Mouse (Mus musculus): ENCODE data around the gene Slc15a2. TPM values are rescaled to one million over a fixed set of nuclear protein-coding genes. Genes with fewer than 3 reads are reported as not detected.

The Slc15a2 gene
- polyA plus RNA-seq (2012; rRNA removed) (4.2 and 15.3 TPM in 2 replicates), polyA plus RNA-seq (2014; fragmentation: Nextera tagmentation; extraction: Ambion mirVana) (2.9 and 6.9 TPM in 2 replicates)

GRCm38 (mm10) chr16:36784594-36785313 is at the start of gene Slc15a2:
Gene Slc15a2, minus strand, starts transcription at chr16:36784962.
- no peaks in the 10 kb centered on the region for H3K9me3 ChIP-seq (ENCODE audit: control insufficient read depth, low read length)
- no peaks in the 10 kb centered on the region for H3K4me1 ChIP-seq (ENCODE audit: control insufficient read depth, insufficient read depth, low read length)
- no peak for TF ChIP-seq POLR2A (IDR thresholded peaks at IDR 0.05; ENCODE audit: borderline replicate concordance, extremely low read depth, insufficient read depth, insufficient read length)
- H3K9ac ChIP-seq (ENCODE audit: low read depth, low read length, severe bottlenecking): no peak within 1 kb of the TSS
- no peaks in the 10 kb centered on the region for H3K36me3 ChIP-seq (ENCODE audit: control insufficient read depth, insufficient read depth, low read length)
- H3K27ac ChIP-seq (replicated peaks; ENCODE audit: low read depth, low read length): no peak within 1 kb of the TSS
- no peaks in the 10 kb centered on the region for H3K27me3 ChIP-seq (ENCODE audit: control insufficient read depth, insufficient read depth, low read length)
- WGBS: 63% methylated on average over 10 of the region's 10 CpGs
- H3K4me2 ChIP-seq (replicated peaks; ENCODE audit: low read depth, low read length, severe bottlenecking): no peak within 1 kb of the TSS
- no peak for ATAC-seq (ENCODE audit: low FRiP score, low read depth)
- peak; percentile 16 for DNase-seq (ENCODE audit: low spot score)
- no peak within 1 kb of the TSS for H3K4me3 ChIP-seq (replicated peaks; ENCODE audit: low read length)

GRCm38 (mm10) chr16:36828820-36829219 is 44.1 kb upstream of the Slc15a2 start:
- Histone ChIP-seq H3K27ac (replicated peaks; ENCODE audit: low read depth, low read length) (no peak overlapping the region), H3K27me3 (ENCODE audit: control insufficient read depth, insufficient read depth, low read length) (0 out of 2 replicates have a peak, but pooled peaks cover 4% of the 10 kb centered on the region), H3K9me3 (ENCODE audit: control insufficient read depth, low read length) (no peaks in the 10 kb centered on the region), H3K9ac (ENCODE audit: low read depth, low read length, severe bottlenecking) (peak overlapping the region; percentile 90), H3K36me3 (ENCODE audit: control insufficient read depth, insufficient read depth, low read length) (no peaks in the 10 kb centered on the region), H3K4me2 (replicated peaks; ENCODE audit: low read depth, low read length, severe bottlenecking) (peak overlapping the region; percentile 69), H3K4me3 (replicated peaks; ENCODE audit: low read length) (peak overlapping the region; percentile 94), H3K4me1 (ENCODE audit: control insufficient read depth, insufficient read depth, low read length) (peaks cover 5% of the 10 kb centered on the region; the same call in 1 of the 2 replicates)
- WGBS: 4% methylated on average over 11 of the region's 11 CpGs
- no peak for TF ChIP-seq POLR2A (IDR thresholded peaks at IDR 0.05; ENCODE audit: borderline replicate concordance, extremely low read depth, insufficient read depth, insufficient read length)
- ATAC-seq (ENCODE audit: low FRiP score, low read depth) (no peak), DNase-seq (ENCODE audit: low spot score) (peak; percentile 5)

DNA sequence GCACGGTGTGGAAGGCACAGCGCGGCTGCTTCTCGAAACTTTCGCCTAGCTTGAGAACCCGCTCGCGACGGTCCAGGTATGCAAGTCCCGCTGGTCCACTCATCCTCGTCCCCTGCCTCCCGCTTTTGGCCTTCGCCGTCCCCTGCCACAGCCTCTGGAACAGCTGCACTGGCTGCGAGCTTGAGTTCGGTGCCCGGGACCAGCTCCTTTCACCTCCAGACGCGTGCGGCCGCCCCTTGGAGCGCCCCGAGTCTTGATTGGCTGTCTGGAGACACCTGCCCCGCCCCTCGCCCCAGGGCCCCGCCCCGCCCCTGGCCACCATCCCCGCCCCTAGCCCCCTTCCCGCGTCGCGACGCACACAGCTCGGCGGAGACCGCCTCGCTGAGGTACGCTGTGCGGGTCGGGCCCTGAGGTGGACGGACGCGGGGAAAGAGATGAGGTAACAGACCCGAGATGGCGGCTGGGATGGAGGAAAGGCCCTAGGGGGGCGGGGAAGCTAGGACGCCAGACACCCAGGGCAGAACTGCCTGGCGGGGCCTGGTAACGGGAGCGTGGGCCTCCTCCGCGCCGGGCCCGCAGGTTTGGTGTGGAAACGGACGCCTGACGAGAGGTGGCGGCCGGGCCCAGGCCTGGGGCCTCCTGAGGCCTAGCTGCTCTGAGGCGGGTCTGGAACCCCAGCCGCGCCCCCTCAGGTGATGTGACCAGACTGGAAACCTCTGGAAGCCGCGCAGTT is 43.5 kb upstream of the Slc15a2 start, which contains the start of gene Iqcb1:
Iqcb1 (plus strand) TSS at position 332 of the 733 bp plus-strand sequence.
- peak within 1 kb of the TSS; percentile 90 for H3K9ac ChIP-seq (ENCODE audit: low read depth, low read length, severe bottlenecking)
- H3K4me2 ChIP-seq (replicated peaks; ENCODE audit: low read depth, low read length, severe bottlenecking): peak within 1 kb of the TSS; percentile 69
- no peaks in the 10 kb centered on the region for H3K9me3 ChIP-seq (ENCODE audit: control insufficient read depth, low read length)
- peaks cover 5% of the 10 kb centered on the region; the same call in 1 of the 2 replicates for H3K4me1 ChIP-seq (ENCODE audit: control insufficient read depth, insufficient read depth, low read length)
- WGBS: 0% methylated on average over 57 of the region's 64 CpGs
- H3K36me3 ChIP-seq (ENCODE audit: control insufficient read depth, insufficient read depth, low read length): no peaks in the 10 kb centered on the region
- peak within 1 kb of the TSS; percentile 74 for H3K27ac ChIP-seq (replicated peaks; ENCODE audit: low read depth, low read length)
- peak within 1 kb of the TSS; percentile 94 for H3K4me3 ChIP-seq (replicated peaks; ENCODE audit: low read length)
- ATAC-seq (ENCODE audit: low FRiP score, low read depth) (peak; percentile 99), DNase-seq (ENCODE audit: low spot score) (peak; percentile 82)
- peak; percentile 95; the same call in 1 of the 2 replicates for TF ChIP-seq POLR2A (IDR thresholded peaks at IDR 0.05; ENCODE audit: borderline replicate concordance, extremely low read depth, insufficient read depth, insufficient read length)
- H3K27me3 ChIP-seq (ENCODE audit: control insufficient read depth, insufficient read depth, low read length): 0 out of 2 replicates have a peak, but pooled peaks cover 4% of the 10 kb centered on the region

DNA sequence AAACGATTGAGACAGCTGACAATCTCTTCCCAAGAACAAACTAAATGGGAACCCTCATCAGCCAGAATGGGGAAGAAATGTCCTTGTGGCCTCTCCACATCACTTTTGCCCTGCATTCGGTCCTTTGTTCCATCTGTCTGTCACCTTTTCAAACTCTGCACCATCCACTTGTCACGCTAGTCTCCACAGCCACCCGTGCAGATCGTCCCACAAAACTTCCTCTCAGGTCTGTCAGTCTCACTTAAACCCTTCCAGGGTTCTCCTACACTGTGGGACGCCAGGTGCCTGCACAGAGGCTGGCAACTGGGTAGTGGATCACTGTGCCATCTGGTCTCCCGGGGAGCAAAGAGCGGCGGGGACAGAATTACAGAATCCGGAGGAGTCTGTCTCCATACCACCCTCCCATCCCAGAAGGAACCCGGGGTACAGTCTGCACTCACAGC is 42.9 kb upstream of the Slc15a2 start:
- Histone ChIP-seq H3K27me3 (ENCODE audit: control insufficient read depth, insufficient read depth, low read length) (0 out of 2 replicates have a peak, but pooled peaks cover 4% of the 10 kb centered on the region), H3K9me3 (ENCODE audit: control insufficient read depth, low read length) (no peaks in the 10 kb centered on the region), H3K36me3 (ENCODE audit: control insufficient read depth, insufficient read depth, low read length) (no peaks in the 10 kb centered on the region), H3K9ac (ENCODE audit: low read depth, low read length, severe bottlenecking) (peak overlapping the region; percentile 90), H3K4me3 (replicated peaks; ENCODE audit: low read length) (peak overlapping the region; percentile 94), H3K4me1 (ENCODE audit: control insufficient read depth, insufficient read depth, low read length) (peaks cover 5% of the 10 kb centered on the region; the same call in 1 of the 2 replicates), H3K27ac (replicated peaks; ENCODE audit: low read depth, low read length) (no peak overlapping the region), H3K4me2 (replicated peaks; ENCODE audit: low read depth, low read length, severe bottlenecking) (peak overlapping the region; percentile 69)
- WGBS: 6% methylated on average over 11 of the region's 11 CpGs
- TF ChIP-seq POLR2A (IDR thresholded peaks at IDR 0.05; ENCODE audit: borderline replicate concordance, extremely low read depth, insufficient read depth, insufficient read length): no peak
- DNase-seq (ENCODE audit: low spot score) (no peak), ATAC-seq (ENCODE audit: low FRiP score, low read depth) (peak; percentile 18; the same call in 1 of the 2 replicates)

DNA sequence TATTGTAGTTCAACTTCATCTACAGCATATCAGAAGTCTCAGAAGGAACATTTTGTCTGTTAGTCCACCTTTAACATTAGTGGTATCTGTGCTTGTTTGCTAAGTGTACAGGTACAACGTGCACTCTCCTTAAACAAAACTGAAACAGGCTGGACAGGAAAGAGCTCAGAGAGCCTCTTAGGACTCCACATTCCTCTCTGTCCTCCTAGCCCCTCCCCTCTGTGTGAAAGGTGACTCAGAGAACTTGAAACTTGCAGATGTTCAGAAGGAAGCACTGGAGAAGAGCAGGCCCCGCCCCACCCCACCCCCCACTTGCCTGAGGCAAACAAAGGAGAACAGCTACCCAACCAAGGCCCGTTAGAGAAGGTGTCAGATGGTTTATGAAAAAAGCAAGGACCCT is 36.7 kb upstream of the Slc15a2 start:
- ATAC-seq (ENCODE audit: low FRiP score, low read depth) (0 out of 2 replicates have a peak, but pooled peaks have one; percentile 34), DNase-seq (ENCODE audit: low spot score) (peak; percentile 5)
- no peak for TF ChIP-seq POLR2A (IDR thresholded peaks at IDR 0.05; ENCODE audit: borderline replicate concordance, extremely low read depth, insufficient read depth, insufficient read length)
- H3K36me3 ChIP-seq (ENCODE audit: control insufficient read depth, insufficient read depth, low read length): no peaks in the 10 kb centered on the region
- no peak overlapping the region for H3K27ac ChIP-seq (replicated peaks; ENCODE audit: low read depth, low read length)
- no peak overlapping the region for H3K4me2 ChIP-seq (replicated peaks; ENCODE audit: low read depth, low read length, severe bottlenecking)
- no peak overlapping the region for H3K4me3 ChIP-seq (replicated peaks; ENCODE audit: low read length)
- H3K27me3 ChIP-seq (ENCODE audit: control insufficient read depth, insufficient read depth, low read length): no peaks in the 10 kb centered on the region
- H3K9ac ChIP-seq (ENCODE audit: low read depth, low read length, severe bottlenecking): no peak overlapping the region
- no peaks in the 10 kb centered on the region for H3K9me3 ChIP-seq (ENCODE audit: control insufficient read depth, low read length)
- WGBS: 7% methylated on average over 3 of the region's 3 CpGs
- no peaks in the 10 kb centered on the region for H3K4me1 ChIP-seq (ENCODE audit: control insufficient read depth, insufficient read depth, low read length)

Data from limb, embryonic 14.5 days (tissue).